Mouse (Mus musculus) olfactory bulb, adult 2 months (tissue): ENCODE measurements around the gene Abr.

ENCODE experiments used
- CTCF ChIP-seq: fragments of 200-500 bp; IDR thresholded peaks from 2 replicates; pipeline ENCODE4 v1.5.1; 2012; ENCODE audit warnings: low read depth, mild to moderate bottlenecking, low read length, moderate library complexity; ENCODE audit not compliant: insufficient read depth
- POLR2A ChIP-seq: fragments of 200-500 bp; IDR thresholded peaks from 2 replicates; pipeline ENCODE4 v1.6.1; 2012; ENCODE audit warnings: mild to moderate bottlenecking, low read depth, low read length, moderate library complexity; ENCODE audit not compliant: insufficient read depth

- TF ChIP-seq CTCF (peak; percentile 16; the same call in 1 of the 2 replicates), POLR2A (no peak)
Observed at GRCm38 (mm10) chr11:76536576-76537354, 85.3 kb downstream of the Abr start.
